Mouse (Mus musculus) lung, adult 2 months (tissue): Measurements from ENCODE around the gene Phyhipl. TPM values are rescaled to one million over a fixed set of nuclear protein-coding genes. Genes with fewer than 3 reads are reported as not detected.

Experiments
- DNase-seq: peaks from one replicate; pipeline ENCODE4 v3.0.0; 2022
- H3K4me1 ChIP-seq: fragments of 200-500 bp; 2 replicates; pipeline ENCODE4 v1.6.1; 2011; ENCODE audit warnings: low read length; ENCODE audit not compliant: control insufficient read depth, insufficient read depth
- H3K4me3 ChIP-seq: fragments of 200-500 bp; replicated peaks from 2 replicates; pipeline ENCODE3; 2011; ENCODE audit warnings: low read depth, mild to moderate bottlenecking, control low read depth, low read length; ENCODE audit errors: extremely low read depth
- CTCF ChIP-seq: fragments of 200-500 bp; IDR thresholded peaks from 2 replicates; pipeline ENCODE4 v1.5.1; 2011; ENCODE audit warnings: mild to moderate bottlenecking, low read length, control low read depth; ENCODE audit not compliant: insufficient read depth
- POLR2A ChIP-seq: fragments of 200-500 bp; IDR thresholded peaks from 2 replicates; pipeline ENCODE4 v1.6.1; 2011; ENCODE audit warnings: low read depth, mild to moderate bottlenecking, control low read depth, low read length, borderline replicate concordance; ENCODE audit errors: extremely low read depth
- WGBS: fragments of 180-500 bp; shearing (Covaris S2); methylation state at CpG from one replicate; pipeline ENCODE4 v1.1.7; 2018; 5-methylcytosine and 5-hydroxymethylcytosine counted together
- polyA plus RNA-seq: library from polyadenylated mRNA; depleted of rRNA; stranded (reverse); fragments of >200 nt; gene quantifications from 2 replicates; pipeline ENCODE4 v1.2.3, GENCODE M21; 2012

Gene Phyhipl
- polyA plus RNA-seq, 1 experiment: 0.11 TPM

- 71% methylated on average over 1 of the region's 1 CpGs for WGBS
- DNase-seq: no peak
- Histone ChIP-seq H3K4me3 (no peak overlapping the region), H3K4me1 (no peaks in the 10 kb centered on the region)
- TF ChIP-seq CTCF (no peak), POLR2A (no peak)
Measured at GRCm38 (mm10) chr10:70677946-70678345, 22.2 kb upstream of the Phyhipl start.

GRCm38 (mm10) chr10:70656272-70656671 is 507 bp upstream of the Phyhipl start:
- WGBS: 42% methylated on average over 6 of the region's 6 CpGs
- no peak overlapping the region for H3K4me3 ChIP-seq
- no peak for DNase-seq
- TF ChIP-seq POLR2A (no peak), CTCF (no peak)
- H3K4me1 ChIP-seq: no peaks in the 10 kb centered on the region

DNA sequence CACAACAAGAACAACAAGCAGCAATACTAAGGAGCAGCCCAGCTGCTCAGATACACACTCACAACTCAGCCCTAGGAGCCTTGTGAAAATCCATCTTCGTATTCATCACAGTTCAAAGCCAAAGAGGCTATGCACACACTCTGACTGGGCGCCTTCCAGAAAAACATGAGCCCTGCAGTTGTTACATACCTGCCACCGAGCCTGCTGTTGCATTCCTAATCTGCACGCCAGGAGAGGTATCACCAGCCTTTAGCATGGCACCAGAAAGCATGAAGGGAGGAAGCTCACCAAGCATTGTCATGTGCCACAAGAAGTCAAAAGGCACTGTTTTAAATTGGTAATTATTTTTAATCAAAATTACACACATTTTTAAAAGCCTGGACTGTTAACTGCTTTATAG is 1.1 kb downstream of the Phyhipl start:
- Histone ChIP-seq H3K4me1 (no peaks in the 10 kb centered on the region), H3K4me3 (no peak overlapping the region)
- DNase-seq: no peak
- 62% methylated on average over 4 of the region's 4 CpGs for WGBS
- no peak for TF ChIP-seq CTCF
- no peak for TF ChIP-seq POLR2A

DNA sequence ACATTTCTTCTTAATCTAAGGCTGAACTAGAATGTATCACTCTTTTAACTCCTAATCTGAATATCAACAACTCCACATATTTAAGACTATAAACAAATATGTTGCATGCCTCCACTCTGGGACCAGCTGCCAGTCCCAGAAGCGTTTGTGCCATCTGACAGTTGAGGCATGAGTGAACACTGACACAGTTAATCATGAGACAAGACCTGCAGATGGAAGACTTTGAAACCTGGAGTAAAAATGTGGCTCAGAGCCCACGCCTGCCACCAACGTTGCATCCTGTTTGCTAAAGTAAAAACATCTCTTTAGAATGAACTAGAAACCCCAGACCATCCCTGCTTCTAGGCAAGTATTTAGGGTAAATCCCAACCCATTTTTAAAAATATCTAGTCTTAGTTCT is 1.6 kb downstream of the Phyhipl start:
- no peak for DNase-seq
- 56% methylated on average over 3 of the region's 3 CpGs for WGBS
- no peak for TF ChIP-seq CTCF
- no peak for TF ChIP-seq POLR2A
- Histone ChIP-seq H3K4me3 (no peak overlapping the region), H3K4me1 (no peaks in the 10 kb centered on the region)

DNA sequence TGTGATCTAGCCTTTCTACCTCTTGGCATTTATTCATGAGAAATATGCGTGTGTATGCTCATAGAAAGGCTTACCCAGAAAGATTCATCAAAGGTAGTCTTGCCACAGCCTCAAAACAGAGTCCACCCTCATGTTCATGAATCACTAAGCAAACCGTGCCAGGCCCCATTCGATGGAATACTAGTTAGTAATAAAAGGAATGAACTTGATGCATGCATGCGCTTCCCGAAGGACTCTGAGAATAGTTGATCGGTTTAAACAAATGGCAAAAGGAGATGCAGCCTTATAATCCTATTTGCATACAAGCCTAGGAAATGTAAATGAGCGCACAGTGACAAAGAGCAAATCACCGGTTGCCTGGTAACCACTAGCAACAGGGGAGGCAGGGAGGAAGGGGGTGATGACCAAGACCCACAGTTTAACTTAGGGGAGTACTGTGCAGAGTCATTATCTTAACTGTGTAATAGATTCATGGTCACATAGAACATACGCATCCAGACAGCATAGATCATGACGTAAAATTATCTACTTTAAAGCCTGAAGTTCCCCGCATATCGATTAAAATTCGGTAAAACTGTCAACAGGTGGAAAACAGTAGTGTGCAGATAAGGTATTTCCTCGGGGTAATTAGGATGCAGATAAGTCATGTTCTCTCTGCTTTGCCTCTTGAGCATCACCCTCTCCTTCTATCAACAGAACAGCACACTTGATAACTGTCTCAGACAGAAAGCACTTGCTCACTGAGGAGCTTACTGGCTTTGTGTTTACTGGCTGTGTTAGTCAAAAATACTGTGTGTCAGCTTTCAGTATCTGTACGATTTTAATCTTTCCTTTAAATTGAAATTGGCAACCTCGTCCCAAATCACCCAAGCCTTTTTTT is 3.8 kb downstream of the Phyhipl start:
- TF ChIP-seq CTCF: no peak
- no peak for TF ChIP-seq POLR2A
- H3K4me1 ChIP-seq: no peaks in the 10 kb centered on the region
- no peak overlapping the region for H3K4me3 ChIP-seq
- 57% methylated on average over 16 of the region's 16 CpGs for WGBS
- no peak for DNase-seq

DNA sequence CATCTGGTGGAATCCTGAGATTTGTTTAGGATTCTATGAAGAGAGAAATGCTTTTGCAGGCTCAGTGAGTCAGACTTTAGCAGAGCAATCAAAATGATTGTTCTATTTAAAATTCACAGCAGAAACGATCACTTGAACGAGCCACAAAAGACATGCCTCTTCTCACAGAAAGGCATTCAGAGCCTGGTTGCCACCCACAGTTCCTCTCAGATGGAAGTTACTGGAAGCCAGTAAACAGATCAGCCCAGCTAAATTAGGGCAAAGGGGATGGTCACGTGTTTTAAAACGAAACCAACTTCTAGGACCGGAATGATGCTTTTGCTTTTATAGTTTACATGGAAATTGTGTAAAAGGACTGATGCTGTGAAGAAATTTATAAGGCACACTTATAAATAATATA is 6.9 kb downstream of the Phyhipl start:
- DNase-seq: no peak
- H3K4me3 ChIP-seq: no peak overlapping the region
- 52% methylated on average over 5 of the region's 5 CpGs for WGBS
- no peaks in the 10 kb centered on the region for H3K4me1 ChIP-seq
- TF ChIP-seq CTCF: no peak
- TF ChIP-seq POLR2A: no peak

DNA sequence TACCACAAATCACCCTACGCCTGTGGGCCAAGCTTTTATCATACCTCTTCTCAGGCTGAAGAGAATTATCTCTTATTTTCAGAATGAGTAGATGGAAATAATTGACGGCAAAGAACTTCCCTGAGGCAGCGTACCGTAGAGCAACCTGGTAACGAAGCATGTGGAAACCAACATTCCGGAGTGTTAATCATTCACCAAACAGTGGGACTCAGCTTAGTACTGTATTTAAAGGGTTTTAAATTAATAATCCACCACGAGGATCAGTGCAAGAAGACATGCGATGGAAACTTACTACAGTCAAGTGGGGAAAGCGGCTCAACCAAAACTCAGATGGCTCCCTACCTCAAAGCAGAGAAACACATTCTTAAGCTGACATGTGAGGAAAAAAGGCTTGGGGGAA is 12.6 kb downstream of the Phyhipl start:
- WGBS: 60% methylated on average over 9 of the region's 9 CpGs
- no peak overlapping the region for H3K4me3 ChIP-seq
- no peak for TF ChIP-seq POLR2A
- no peak for TF ChIP-seq CTCF
- DNase-seq: no peak
- H3K4me1 ChIP-seq: no peaks in the 10 kb centered on the region

GRCm38 (mm10) chr10:70640896-70641596 is 14.7 kb downstream of the Phyhipl start:
- no peak for TF ChIP-seq CTCF
- no peak for TF ChIP-seq POLR2A
- no peaks in the 10 kb centered on the region for H3K4me1 ChIP-seq
- WGBS: 75% methylated on average over 11 of the region's 11 CpGs
- H3K4me3 ChIP-seq: no peak overlapping the region
- no peak for DNase-seq

- TF ChIP-seq CTCF (no peak), POLR2A (no peak)
- no peak for DNase-seq
- H3K4me3 ChIP-seq: no peak overlapping the region
- no peaks in the 10 kb centered on the region for H3K4me1 ChIP-seq
- WGBS: 60% methylated on average over 17 of the region's 17 CpGs
Measured at GRCm38 (mm10) chr10:70640075-70640737, 15.6 kb downstream of the Phyhipl start.
